ENCODE assay signal across 18 mouse cellular contexts in the genomic region with DNA sequence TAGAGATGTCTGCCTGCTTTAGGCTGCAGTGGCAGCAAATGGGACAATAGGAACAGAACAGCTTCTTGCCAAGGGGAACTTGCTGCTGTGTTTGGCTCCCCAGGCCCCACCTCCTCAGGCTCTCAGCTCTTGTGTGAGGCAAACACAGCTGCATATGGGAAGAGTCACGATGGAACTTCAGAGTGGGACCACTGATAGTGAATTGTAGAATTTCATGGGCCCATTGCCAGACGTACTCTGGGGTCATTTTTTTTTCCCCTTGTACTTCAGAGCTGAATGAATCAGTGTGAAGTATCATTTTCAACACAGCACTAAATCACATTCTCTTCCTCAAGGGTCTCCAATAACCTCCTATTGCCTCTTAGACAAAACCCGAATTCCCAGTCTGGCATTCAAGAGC.
"Had no signal": no experiment of that assay in that cellular context is flagged by ENCODE, and none has a peak within 500 bp of the region (broad histone marks: within the 10 kb centered on the region; RNA-seq: fewer than 3 reads in every experiment).

No protein-coding gene starts in this region.

- H3K4me1 ChIP-seq: lung, embryonic 15.5 days had no signal

- H3K9ac ChIP-seq: lung, embryonic 15.5 days; midbrain, embryonic 13.5 days; midbrain, embryonic 15.5 days; neural tube, embryonic 13.5 days; neural tube, embryonic 15.5 days; stomach, embryonic 15.5 days had no signal

- H3K27ac ChIP-seq: lung, embryonic 15.5 days; midbrain, embryonic 10.5 days; midbrain, embryonic 13.5 days; midbrain, embryonic 15.5 days; neural tube, embryonic 13.5 days; neural tube, embryonic 15.5 days; stomach, embryonic 15.5 days; stomach, postnatal 0 days had no signal

- ATAC-seq: lung, postnatal 0 days; midbrain, embryonic 13.5 days; midbrain, embryonic 15.5 days had no signal

- H3K4me3 ChIP-seq: lung, embryonic 15.5 days; midbrain, embryonic 10.5 days; midbrain, embryonic 13.5 days; midbrain, embryonic 15.5 days; myocyte; neural tube, embryonic 13.5 days; neural tube, embryonic 15.5 days; stomach, embryonic 15.5 days had no signal

- H3K27me3 ChIP-seq: lung, embryonic 15.5 days; midbrain, embryonic 15.5 days; neural tube, embryonic 15.5 days; stomach, embryonic 15.5 days had no signal

- DNase-seq: lung, adult 18-20 months; lung, postnatal 14 days; lung, postnatal 4 days; retina, postnatal 1 day; right cerebral cortex, adult 18-20 months; thymus, adult 2 months; thymus, postnatal 25 days; thymus, postnatal 4 days had no signal

- H3K4me2 ChIP-seq: lung, embryonic 15.5 days; midbrain, embryonic 13.5 days; midbrain, embryonic 15.5 days; neural tube, embryonic 13.5 days; neural tube, embryonic 15.5 days; stomach, embryonic 15.5 days had no signal

- H3K9me3 ChIP-seq: lung, embryonic 15.5 days; midbrain, embryonic 10.5 days; midbrain, embryonic 13.5 days; midbrain, embryonic 15.5 days; neural tube, embryonic 13.5 days; neural tube, embryonic 15.5 days; stomach, embryonic 15.5 days had no signal

- H3K36me3 ChIP-seq: lung, embryonic 15.5 days; midbrain, embryonic 15.5 days had no signal
